Mouse (Mus musculus): Measurements from ENCODE around the gene Mt3.
"Not testable (repeated sequence)": the region's sequence is repeated elsewhere in the genome, so short reads cannot be mapped to it uniquely, and the experiment has no call there.

Mt3 gene

DNA sequence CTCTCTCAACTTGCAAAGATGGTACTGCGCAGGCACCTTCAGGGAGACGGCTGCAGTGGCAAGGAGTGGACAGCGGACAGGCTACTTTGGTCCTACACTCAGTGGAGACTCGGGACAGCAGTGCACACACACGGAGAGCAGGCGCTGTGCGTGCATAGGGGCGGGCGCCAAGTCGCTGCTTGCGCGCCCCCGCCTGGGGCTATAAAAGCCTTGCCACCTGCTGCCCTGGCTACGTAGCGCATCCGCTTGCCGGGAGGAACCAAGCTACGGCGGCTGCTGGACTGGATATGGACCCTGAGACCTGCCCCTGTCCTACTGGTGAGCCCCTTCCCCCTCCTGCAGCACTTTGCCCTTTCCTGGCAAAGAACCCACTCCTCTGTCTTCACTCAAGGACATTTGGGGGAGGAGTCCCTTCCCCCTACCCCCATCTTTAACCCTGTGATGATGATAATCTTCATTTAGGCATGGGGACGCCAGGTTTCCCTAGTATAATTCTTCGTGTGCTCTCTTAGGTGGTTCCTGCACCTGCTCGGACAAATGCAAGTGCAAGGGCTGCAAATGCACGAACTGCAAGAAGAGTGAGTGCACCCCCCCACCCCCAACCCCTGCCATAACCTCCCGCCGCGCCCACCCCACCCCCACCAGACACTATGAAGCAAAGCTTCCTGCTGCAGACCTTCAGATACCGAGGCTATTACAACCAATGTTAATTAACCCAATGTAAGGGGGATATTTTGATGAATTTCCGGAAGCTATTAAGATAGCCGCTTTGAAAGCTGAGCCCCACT, at the start of gene Mt3:
Gene Mt3 (plus strand): TSS at position 95 of the 788 bp plus-strand sequence.
- no peak for DNase-seq (ENCODE audit: low read depth in 1 of 2, low spot score in 2 of 2)

DNA sequence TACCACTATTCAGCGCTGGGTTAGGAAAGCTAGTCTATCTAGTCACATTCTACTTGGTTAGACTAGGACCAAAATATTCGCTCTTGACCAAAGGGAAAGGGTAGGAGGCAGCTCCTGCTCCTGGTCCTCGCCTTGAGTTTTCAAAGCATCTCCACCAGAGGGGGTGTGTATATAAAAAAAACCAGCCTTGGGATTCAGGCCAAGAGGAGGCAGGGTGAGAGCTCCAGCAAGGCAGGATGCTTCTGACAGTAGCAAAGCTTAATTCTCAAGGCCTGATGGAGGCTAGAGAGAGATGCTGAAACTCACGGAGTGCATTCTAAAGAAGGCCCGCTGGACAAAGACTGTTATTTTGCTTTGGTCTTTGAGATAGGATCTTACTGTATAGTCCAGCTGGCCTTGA, 48.3 kb upstream of the Mt3 start:
- no peak for DNase-seq (ENCODE audit: low read depth in 1 of 2, low spot score in 2 of 2)

DNA sequence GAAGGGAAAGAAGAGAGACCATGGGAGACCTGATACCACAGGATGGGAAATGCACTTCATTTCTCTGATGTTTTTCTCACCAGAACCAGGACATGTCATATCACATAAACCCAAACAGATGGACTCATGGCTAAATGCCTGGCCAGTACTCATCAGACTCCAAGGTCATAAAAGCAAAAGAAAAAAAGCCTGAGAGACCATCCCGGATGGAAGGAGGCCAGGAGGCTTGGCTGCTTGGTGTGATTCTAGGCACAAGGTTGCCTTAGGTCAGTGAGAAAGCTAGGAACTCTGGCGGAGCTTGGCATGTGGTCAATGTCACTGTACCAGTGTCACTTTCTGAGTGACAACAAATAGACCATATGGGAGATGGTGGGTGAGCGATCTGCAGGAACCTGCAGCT, 44.5 kb upstream of the Mt3 start:
- DNase-seq (ENCODE audit: low read depth in 1 of 2, low spot score in 2 of 2): no peak

DNA sequence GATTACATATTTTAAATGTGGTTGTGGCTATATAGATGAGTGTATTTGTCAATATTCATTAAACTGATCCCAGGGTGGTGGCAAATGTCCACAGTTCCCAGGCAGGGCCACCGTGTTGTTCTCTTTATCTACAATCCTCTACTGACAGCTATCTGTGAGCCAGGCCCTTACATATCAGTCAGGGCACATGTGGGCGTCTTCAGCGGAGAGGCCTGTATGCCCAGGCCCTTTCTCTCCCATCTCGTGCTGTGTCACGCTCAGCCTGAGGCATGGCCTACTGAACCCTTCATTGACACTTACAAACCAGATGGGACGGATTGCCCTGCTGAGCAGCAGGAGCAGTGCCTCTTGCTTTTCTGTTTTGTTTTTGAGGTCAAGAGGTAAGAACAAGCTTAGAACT, 43.0 kb upstream of the Mt3 start:
- DNase-seq (ENCODE audit: low read depth in 1 of 2, low spot score in 2 of 2): no peak

DNA sequence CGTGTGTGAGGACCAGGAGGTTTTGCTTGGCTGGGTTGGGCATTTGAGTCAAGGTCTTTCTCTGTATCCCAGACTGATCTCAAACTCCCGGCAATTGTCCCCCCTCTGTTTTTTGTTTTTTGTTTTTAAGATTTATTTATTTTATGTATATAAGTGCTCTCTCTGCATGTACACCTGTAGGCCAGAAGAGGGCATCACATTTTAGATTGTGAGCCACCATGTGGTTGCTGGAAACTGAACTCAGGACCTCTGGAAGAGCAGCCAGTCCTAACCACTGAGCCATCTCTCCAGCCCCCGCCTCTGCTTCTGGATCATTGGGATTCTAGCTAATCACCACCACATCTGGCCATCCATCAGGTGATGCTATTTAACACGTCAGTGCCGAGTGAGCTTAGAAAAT, 42.6 kb upstream of the Mt3 start:
- no peak for DNase-seq (ENCODE audit: low read depth in 1 of 2, low spot score in 2 of 2)

DNA sequence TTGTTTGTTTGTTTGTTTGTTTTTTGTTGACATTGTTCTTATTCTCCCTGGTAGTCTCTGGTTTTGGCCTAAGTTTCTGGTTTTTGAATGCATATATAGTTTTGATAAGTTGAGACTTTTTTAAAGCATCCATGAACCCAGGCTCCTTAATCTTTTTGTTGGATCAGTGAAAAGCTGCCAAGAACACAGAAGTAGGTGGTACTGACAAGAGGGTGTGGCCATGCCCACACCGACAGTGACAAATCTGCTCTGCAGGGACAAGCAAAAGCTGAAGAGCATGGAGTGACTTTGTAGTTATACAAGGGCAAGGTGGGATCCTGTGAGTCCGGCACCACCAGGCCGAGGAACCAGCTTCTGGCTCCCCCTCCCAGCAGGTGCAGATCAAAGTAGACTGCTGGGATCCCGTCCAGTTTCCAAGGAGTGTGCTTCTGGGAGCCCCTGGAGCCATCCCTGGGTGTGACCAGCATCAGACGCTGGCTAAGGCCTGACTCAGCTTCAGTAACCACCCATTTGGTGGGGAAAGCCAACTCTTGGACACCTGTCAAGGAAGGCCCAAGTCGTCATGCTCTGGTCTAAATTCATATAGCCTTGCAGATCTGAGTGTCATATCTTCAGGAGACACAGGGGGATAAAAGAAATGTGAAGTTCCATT, 41.8 kb upstream of the Mt3 start:
- no peak for DNase-seq (ENCODE audit: low read depth in 1 of 2, low spot score in 2 of 2)

DNA sequence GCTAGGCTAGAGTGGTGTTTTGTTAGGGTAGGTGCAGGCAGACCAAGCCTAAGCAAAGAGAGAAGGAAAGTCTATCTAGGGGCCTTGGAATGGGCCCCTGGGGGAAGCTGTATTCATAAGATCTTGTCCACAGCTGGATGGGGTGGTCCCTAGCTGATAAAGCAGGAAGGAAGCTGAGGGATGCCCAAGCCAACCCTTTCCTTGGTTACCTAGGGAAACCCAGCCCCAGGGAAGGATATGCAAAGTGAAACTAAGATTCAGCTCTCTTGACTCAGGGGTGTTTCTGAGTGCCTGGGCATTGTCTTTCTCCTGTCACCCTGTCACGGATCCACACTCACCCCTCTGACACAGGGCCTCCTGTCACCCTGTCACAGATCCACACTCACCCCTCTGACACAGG, 39.0 kb upstream of the Mt3 start:
- no peak for DNase-seq (ENCODE audit: low read depth in 1 of 2, low spot score in 2 of 2)

DNA sequence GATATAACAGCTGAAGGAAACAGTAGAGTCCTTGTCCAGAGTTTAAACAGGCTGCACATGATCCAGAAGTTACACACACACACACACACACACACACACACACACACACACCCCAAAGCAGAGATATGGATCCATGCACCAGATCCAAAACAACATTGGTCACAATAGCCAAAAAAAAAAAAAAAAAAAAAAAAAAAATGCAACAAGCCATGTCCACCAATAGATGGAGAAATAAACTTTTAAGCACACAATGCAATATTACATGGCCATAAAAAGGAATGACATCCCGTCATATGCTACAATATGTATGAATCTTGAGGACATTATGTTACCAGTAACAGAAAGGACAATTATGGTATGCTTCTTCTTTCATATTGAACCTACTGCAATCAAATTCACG, 38.4 kb upstream of the Mt3 start:
- DNase-seq (ENCODE audit: low read depth in 1 of 2, low spot score in 2 of 2): no peak

DNA sequence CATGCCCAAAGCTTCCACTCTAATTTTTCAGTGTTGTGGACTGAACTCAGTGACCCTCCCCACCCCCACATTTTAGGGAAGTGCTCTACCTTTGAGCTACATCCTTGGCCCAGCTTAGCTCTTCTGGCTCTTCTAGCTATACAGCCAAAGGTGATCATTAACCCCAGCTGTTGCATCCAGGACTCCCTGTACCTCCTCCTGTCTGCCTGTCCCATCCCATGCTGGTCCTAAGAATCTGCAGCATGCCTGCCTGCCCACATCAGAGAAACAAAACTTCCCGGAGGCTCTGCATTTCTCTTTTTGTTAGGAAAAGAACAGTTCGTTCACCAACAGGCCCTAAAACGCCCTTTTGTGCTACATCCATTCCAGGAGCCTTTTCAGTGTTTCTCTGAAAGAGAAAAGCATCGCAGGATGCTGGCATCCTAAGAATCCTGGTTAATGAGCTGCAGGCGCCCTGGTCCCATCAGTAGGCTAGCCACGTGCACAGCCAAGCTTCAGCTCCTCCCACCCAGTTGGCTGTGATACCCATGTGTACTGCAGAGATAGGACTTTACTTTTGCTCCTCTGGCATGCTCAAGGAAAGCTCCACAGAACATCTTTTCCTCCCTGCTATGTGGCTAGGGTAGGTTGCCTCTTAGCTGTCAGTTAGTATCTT, 33.5 kb upstream of the Mt3 start:
- DNase-seq (ENCODE audit: low read depth in 1 of 2, low spot score in 2 of 2): no peak

DNA sequence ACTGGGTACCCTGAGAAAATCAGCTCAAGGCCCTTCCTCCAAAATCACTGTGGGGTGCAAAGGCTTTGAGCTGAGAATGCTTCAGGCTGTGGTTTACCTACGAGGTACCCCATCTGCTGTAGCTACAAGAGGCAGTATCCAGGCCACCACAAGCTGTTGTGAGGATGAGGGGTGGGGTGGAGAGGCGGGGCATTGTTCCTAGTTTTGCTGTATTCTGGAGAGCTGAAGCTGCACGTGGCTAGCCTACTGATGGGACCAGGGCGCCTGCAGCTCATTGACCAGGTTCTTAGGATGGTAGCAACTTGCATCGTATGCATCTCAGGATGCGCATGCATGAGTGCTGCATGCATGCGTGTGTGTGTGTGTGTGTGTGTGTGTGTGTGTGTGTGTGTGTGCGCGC, 30.8 kb upstream of the Mt3 start:
- DNase-seq (ENCODE audit: low read depth in 1 of 2, low spot score in 2 of 2): no peak

DNA sequence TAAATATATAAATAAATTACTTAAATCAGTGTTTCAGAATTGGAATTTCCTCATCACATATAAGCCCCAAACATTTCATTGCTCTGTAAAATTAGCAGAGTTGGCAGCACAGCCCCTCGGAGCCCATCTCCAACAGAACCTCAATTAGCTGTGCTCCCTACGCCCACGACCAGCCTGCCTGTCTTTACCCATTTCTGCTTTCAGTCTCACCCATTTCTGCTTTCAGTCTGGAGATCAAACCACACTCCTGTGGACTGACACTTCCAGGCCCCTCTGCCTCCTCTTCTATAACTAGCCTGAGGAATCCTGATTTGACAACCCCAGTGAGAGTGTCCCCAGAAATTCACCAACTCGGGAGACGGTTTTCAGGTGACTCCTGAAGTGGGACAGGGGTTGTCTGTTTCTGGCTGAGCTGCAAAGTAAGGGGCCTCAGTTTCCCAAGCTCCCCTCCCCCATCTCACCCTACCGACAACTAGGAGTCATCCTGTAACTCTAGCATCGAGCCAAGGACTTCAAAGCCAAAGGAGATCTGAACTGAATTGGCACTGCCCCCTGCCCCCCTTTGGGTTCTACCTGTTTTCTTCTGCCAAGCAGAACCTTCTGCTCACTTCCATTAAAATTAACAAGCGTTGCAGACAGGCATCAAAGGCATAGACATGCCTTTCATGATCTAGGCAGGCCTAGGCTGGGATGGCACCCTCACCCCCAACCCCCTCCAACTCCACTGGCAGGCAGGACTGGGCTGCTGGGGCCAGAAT, 29.5 kb upstream of the Mt3 start:
- no peak for DNase-seq (ENCODE audit: low read depth in 1 of 2, low spot score in 2 of 2)

DNA sequence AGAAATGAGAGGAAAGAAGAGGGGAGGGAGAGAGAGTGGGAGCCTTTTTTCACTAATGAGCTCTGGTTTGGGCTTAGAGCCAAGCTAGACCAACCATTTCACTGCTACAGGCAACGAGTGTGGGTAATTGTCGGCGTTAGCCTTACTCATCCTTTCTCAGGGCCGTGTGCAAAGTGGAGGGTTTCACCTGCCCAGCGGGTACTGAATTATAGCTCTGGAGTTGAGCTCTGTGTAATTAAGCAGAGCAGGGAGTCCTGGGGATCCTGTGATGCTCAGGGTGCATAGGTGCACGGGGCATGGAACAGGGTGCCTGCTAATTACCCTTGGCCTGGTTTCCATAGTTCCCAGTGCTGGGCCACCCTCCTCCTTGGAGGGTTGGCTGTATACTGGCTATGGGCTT, 24.7 kb upstream of the Mt3 start:
- no peak for DNase-seq (ENCODE audit: low read depth in 1 of 2, low spot score in 2 of 2)

DNA sequence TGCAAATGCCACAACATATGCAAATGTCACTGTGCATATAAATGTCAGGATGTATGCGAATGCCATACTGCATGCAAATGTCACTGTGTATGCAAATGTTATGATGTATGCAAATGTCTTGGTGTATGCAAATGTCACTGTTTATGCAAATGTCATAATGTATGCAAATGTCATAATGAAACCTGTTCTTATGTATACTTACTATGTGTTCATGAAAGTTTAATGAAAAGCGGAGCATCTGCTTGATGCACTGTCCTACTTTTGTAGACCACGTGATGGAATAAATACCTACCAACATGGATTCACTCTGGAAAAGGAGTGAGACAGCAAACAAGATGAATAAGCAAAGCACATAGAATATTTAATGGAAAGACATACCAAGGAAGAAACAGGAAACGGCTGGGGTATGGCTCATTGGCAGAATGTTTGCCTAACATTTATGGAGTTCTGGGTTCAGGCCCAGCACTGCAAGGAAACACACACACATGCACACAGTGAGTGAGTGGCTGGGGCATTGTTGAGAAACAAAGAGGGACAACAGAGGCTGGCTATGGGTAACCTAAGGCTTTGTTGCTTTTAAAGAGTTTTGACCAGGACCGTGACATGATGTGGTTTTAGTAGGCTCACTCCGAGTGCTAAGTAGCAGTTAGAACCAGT, 23.1 kb upstream of the Mt3 start:
- no peak for DNase-seq (ENCODE audit: low read depth in 1 of 2, low spot score in 2 of 2)

DNA sequence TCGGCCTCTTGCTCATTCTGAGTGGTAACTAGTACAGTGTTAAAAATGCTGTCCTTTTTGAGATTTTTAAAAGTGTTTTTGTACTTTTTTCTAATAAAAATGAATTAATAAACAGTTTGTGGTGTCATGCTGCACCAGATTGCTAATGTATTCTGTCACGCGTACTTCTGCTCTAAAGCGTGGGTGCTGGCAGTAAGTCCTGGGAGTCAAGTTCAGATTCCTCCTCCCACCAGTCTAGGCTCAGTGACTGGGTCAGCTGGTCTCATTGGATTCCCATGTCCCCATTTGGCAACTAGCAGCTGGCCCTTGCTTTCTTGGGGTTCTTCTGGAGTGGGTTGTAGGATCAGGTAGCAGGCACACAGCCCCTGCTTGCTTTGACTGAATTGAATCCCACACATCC, 22.3 kb upstream of the Mt3 start:
- no peak for DNase-seq (ENCODE audit: low read depth in 1 of 2, low spot score in 2 of 2)

DNA sequence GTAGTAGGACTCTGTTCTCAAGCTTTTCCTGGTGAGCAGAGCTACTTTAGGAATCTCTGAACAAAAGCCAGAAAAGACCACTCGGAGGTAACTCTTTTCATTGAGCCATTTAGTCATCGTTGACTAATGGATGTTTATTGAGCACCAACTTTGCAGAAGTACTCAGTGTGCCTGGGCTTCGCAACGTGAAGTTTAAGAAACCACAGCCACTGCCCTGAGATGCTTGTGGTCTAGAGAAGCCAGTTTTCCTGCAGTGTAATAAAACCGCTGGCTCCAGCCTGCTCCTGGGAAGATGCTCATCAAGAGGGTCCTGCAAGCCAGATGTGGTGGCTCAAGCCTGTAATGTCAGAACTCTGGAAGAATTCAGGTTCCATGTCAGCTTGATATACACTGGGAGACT, 20.3 kb upstream of the Mt3 start:
- DNase-seq (ENCODE audit: low read depth in 1 of 2, low spot score in 2 of 2): no peak

DNA sequence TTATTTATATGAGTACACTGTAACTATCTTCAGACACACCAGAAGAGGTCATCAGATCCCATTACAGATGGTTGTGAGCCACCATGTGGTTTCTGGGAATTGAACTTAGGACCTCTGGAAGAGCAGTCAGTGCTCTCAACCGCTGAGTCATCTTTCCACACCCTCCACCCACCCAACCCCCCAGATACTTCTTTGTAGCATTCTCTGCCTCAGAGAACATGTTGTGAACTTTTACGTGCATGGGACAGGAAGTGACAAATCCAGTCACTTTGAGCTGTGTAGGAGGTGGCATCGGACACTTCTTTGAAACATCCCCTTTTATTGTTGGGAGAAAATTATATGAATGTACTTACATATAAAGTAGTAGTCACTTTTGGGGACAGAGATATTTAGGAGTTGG, 17.8 kb upstream of the Mt3 start:
- DNase-seq (ENCODE audit: low read depth in 1 of 2, low spot score in 2 of 2): not testable (repeated sequence)

DNA sequence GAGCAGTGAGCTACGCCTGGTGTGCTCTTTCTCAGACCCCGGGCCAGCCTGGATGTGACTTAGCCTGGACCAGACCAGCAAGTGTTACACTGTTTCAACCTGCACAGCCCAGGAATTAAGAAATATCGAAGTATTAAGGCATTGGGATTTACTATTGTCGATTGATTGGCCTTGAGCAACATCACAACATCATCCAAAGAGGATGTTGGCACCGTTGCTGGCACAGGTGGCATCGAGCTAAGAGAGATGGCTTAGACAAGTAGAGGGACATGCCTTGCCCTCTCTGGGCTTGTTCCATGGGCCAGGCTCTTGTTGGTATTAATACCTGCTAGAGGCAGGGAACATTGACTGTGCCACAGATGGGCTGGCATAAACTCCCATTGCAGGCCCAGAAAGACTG, 16.9 kb upstream of the Mt3 start:
- DNase-seq (ENCODE audit: low read depth in 1 of 2, low spot score in 2 of 2): no peak

DNA sequence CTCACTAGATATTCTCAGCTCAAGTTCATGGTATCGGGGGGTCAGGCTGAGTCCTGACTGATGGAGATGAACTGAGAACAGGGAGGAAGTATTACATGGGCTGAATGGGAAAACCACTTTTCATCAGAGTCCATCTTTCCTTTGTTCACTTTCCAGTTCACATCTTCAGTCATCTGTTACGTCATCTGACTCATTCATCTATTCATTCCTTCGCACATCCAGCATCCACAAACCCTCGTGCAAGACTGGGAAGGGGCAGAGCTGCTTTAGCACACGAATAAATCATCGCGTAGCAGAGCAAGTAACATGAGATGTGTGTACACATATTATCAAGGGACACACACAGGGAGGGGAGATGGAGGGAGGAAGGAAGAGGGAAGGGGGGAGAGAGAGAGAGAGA, 16.2 kb upstream of the Mt3 start:
- no peak for DNase-seq (ENCODE audit: low read depth in 1 of 2, low spot score in 2 of 2)

DNA sequence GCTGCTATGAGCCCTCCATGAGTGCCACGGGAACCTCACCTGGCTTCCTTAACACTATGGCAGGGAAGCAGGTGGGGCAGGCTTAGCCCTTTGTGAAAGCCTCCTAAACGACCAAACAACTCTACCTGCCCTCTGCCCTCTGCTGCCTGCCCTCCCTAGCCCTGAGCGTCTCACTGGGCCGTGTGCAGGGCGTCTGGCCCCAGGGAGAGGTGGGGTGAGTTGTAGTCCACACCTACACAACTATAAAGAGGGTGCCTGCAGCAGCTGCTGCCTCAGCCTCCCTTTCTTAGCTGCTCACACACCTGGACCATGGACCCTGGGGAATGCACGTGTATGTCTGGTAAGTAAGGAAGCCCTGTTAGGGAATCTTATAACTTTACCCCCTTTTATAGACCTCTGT, 15.5 kb upstream of the Mt3 start, which contains the start of gene Mt4:
Gene Mt4 (plus strand): TSS at position 265 of the 400 bp plus-strand sequence.
- no peak for DNase-seq (ENCODE audit: low read depth in 1 of 2, low spot score in 2 of 2)

DNA sequence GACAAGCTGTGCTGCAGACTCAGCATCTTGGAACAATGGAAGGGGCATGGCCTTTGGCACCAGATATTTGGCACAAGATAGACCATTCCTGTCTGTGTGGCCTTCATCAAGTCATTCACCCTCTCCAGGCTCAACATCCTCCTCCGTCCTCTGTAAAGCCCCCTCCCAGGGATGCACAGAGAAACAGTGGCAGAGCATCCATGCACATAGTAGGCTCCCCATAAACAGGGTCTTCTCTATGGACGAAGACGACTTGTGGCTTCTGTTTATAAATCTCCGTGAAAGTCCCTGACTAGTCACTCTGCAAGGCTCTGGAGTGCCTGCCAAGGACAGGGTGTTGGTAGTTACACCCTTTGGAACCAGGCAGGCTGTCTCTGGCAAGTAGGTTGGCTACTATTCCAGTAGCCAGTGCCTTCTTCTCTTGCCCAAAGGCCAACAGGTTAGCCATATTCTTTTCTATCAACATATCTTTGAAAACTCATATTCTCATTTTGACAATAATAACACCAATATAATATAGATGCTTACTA, 12.1 kb upstream of the Mt3 start:
- DNase-seq (ENCODE audit: low read depth in 1 of 2, low spot score in 2 of 2): no peak

DNA sequence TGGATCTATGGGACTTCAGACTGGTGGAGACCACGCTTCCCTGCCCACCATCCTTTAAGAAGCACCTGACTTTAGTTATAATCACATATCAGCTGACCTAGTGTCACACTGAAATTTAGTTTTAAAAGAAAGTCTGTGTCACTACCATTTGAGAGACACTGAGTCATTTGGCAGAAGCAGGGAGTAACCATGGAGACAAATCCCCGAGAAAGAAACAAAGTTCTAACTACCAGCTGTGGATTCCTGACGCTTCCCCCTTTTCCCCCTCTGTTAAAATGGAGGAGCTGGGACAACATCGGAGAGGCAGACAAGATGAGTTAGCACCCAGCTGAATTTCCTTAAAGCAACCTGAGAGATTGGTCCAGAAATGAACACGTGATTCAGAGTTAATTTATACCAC, 4.2 kb upstream of the Mt3 start:
- no peak for DNase-seq (ENCODE audit: low read depth in 1 of 2, low spot score in 2 of 2)

All from monocyte, adult 2 months (primary cell).